9 mouse cellular contexts compared by ENCODE assay signal in the genomic region with DNA sequence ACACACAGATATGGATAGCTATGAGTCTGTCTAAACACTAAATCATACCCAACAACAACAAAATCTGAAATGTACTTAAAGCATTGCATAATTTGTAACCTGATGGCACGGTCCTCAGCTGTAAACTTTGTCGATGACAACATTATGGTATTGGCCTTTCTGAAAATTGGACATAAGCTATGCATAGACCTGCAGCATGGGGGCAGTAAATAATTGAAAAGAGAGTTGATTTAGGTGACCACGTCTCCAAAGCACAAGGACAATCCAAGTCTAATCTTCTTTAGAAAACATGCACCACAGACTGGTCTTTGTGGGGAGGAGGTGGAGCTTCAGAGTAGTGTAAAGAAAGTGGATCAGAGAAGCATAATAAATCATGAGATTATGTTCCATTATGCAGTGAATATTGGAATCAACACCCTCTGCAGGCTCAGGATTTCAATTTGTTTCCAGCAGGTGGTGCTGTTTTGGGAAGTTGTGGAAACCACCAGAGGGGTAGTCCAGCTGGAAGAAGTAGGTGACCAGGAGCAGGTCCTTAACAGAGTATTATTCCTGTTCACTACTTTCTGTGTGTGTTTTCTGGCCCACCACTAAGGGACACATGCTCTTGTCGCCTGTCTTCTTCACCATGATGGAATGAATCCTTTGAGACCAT.
DNase-seq lines count a peak whose midpoint lies in the region; TF ChIP-seq lines count a peak whose summit lies in the region.
"Had no signal": no experiment of that assay in that cellular context is flagged by ENCODE, and none has a peak within 500 bp of the region (broad histone marks: within the 10 kb centered on the region; RNA-seq: fewer than 3 reads in every experiment).

No protein-coding gene starts in this region.

- H3K4me1 ChIP-seq in heart, adult 2 months (ENCODE audit: control insufficient read depth, insufficient read depth, low read length), result no peaks in the 10 kb centered on the region
- H3K4me1 ChIP-seq in CH12.LX (ENCODE audit: control insufficient read depth in 1 of 2, insufficient read depth in 2 of 2), result no peaks in the 10 kb centered on the region
- H3K4me1 ChIP-seq: heart, embryonic 15.5 days had no signal

- dilution Hi-C loops in CH12.LX (cut with MboI; ENCODE audit: extremely low pct_ligation_motif_present, extremely low pct_unique_long_range_greater_than_20kb, low sequenced_read_pairs), result no loop called here

- intact Hi-C loops in heart, adult 2 months (cut with DNase I), result loop anchor here (5.0 kb wide), 1 partner anchor 803 kb away; the partner anchor contains the start of gene Gm38100
- intact Hi-C loops in heart, postnatal 25 days (cut with DNase I), result loop anchor here (10.0 kb wide), 1 partner anchor 476 kb away; no protein-coding TSS in a partner anchor
- intact Hi-C loops in left cerebral cortex, postnatal 14 days (cut with DNase I), result no loop called here

- no peak for TF ChIP-seq POLR2A in heart, adult 2 months (IDR thresholded peaks at IDR 0.05; ENCODE audit: insufficient read depth, low read depth, low read length)
- no peak for TF ChIP-seq POLR2A in CH12.LX (IDR thresholded peaks at IDR 0.05; ENCODE audit: low read depth, low read length)

- in situ Hi-C loops in CH12.LX (cut with MboI; ENCODE audit: low pct_ligation_motif_present, low pct_unique_long_range_greater_than_20kb, low sequenced_read_pairs), result loop anchor here (25.0 kb wide), 1 partner anchor 218 kb away; no protein-coding TSS in a partner anchor

- no peak overlapping the region for H3K9ac ChIP-seq in heart, adult 2 months (ENCODE audit: low read depth, low read length)
- H3K9ac ChIP-seq in CH12.LX (ENCODE audit: insufficient read depth, low read depth), result no peak overlapping the region
- H3K9ac ChIP-seq: heart, embryonic 15.5 days had no signal

- H3K27me3 ChIP-seq in heart, adult 2 months (ENCODE audit: control insufficient read depth, insufficient read depth, low read length), result no peaks in the 10 kb centered on the region
- H3K27me3 ChIP-seq in CH12.LX (replicated peaks), result no peaks in the 10 kb centered on the region
- H3K27me3 ChIP-seq: heart, embryonic 15.5 days had no signal

- peak; percentile 48 for TF ChIP-seq RAD21 in CH12.LX (IDR thresholded peaks at IDR 0.05; ENCODE audit: low read depth, low read length)

- no peak for DNase-seq in heart, adult 2 months
- no peak for DNase-seq in heart, postnatal 25 days (ENCODE audit: low spot score)
- peak; percentile 33 for DNase-seq in CH12.LX (ENCODE audit: extremely low read depth)
- peak; percentile 20 for DNase-seq in cerebellum, adult 9-11 months
- DNase-seq in kidney, adult 8-10 months, result peak; percentile 1 to 14
- peak; percentile 44 for DNase-seq in retina, postnatal 1 day
- DNase-seq in left cerebral cortex, postnatal 14 days (ENCODE audit: low spot score in 2 of 2), result no peak
- DNase-seq in lung, postnatal 10 days, result no peak

- no peak overlapping the region for H3K27ac ChIP-seq in heart, adult 2 months
- no peak overlapping the region for H3K27ac ChIP-seq in CH12.LX (ENCODE audit: insufficient read depth, low read depth)
- H3K27ac ChIP-seq: heart, embryonic 15.5 days had no signal

- WGBS in heart, adult 2 months, result 64% methylated on average over 4 of the region's 4 CpGs

- H3K9me3 ChIP-seq in CH12.LX (replicated peaks; ENCODE audit: low read length), result no peaks in the 10 kb centered on the region
- H3K9me3 ChIP-seq: heart, embryonic 15.5 days had no signal

- no peak overlapping the region for H3K4me2 ChIP-seq in CH12.LX (ENCODE audit: insufficient read depth, low read depth, poor library complexity, severe bottlenecking)
- H3K4me2 ChIP-seq: heart, embryonic 15.5 days had no signal

- H3K4me3 ChIP-seq in heart, adult 2 months, result no peak overlapping the region
- H3K4me3 ChIP-seq in CH12.LX (replicated peaks in 1 of 3; ENCODE audit: low read depth in 2 of 3, low read length in 2 of 3, poor library complexity in 1 of 3), result no peak overlapping the region
- H3K4me3 ChIP-seq: heart, embryonic 15.5 days had no signal

- no peaks in the 10 kb centered on the region for H3K36me3 ChIP-seq in heart, adult 2 months (ENCODE audit: control insufficient read depth, insufficient read depth, low read length)
- no peaks in the 10 kb centered on the region for H3K36me3 ChIP-seq in CH12.LX (replicated peaks in 1 of 2; ENCODE audit: control insufficient read depth in 1 of 2, insufficient read depth in 1 of 2, low read length in 1 of 2)
- H3K36me3 ChIP-seq: heart, embryonic 15.5 days had no signal

- TF ChIP-seq EP300 in heart, adult 2 months (IDR thresholded peaks at IDR 0.05; ENCODE audit: insufficient read depth, low read depth, low read length), result no peak
- no peak for TF ChIP-seq EP300 in CH12.LX (IDR thresholded peaks at IDR 0.05; ENCODE audit: low read length)

- peak; percentile 58 for TF ChIP-seq CTCF in heart, adult 2 months (IDR thresholded peaks at IDR 0.05)
- peak; percentile 47 to 60 for TF ChIP-seq CTCF in CH12.LX (conservative IDR thresholded peaks at IDR 0.05 in 1 of 2, IDR thresholded peaks at IDR 0.05 in 1 of 2; ENCODE audit: low read depth in 2 of 2, low read length in 2 of 2)

- H3K79me2 ChIP-seq in heart, adult 2 months (replicated peaks; ENCODE audit: control insufficient read depth, insufficient read depth, low read length), result no peaks in the 10 kb centered on the region
- H3K79me2 ChIP-seq in CH12.LX (replicated peaks; ENCODE audit: control insufficient read depth, extremely low read depth, insufficient read depth, poor library complexity, severe bottlenecking), result no peaks in the 10 kb centered on the region

TF ChIP-seq in CH12.LX, 34 proteins besides CTCF, POLR2A, EP300 and RAD21:
- peak; percentile 66 for TF ChIP-seq SMC3 (IDR thresholded peaks at IDR 0.05; ENCODE audit: low read depth, low read length)
- no peak for TF ChIP-seq ZMIZ1 (IDR thresholded peaks at IDR 0.05; ENCODE audit: low read depth, low read length)

Comparison
In these comparisons a context has a peak if more than half of its experiments do, and no peak if none do; other contexts are left out.
1. DNase-seq: peak in CH12.LX (single experiment), cerebellum, adult 9-11 months (single experiment), kidney, adult 8-10 months (2 of 2) and retina, postnatal 1 day (single experiment); none in heart, adult 2 months (0 of 2), heart, postnatal 25 days (single experiment), left cerebral cortex, postnatal 14 days (0 of 2) and lung, postnatal 10 days (single experiment).